Comparison of ENCODE assay signal across 24 mouse cellular contexts in genomic region chr19:18659349-18659748, GRCm38 (mm10). TPM values are rescaled to one million over a fixed set of nuclear protein-coding genes. Genes with fewer than 3 reads are reported as not detected.
DNase-seq lines count a peak whose midpoint lies in the region; ATAC-seq and TF ChIP-seq lines count a peak whose summit lies in the region.
"Had no signal": no experiment of that assay in that cellular context is flagged by ENCODE, and none has a peak within 500 bp of the region (broad histone marks: within the 10 kb centered on the region; RNA-seq: fewer than 3 reads in every experiment).

No protein-coding gene starts in this region.

- no CpG with 5 or more reads among the region's 1 CpGs for WGBS in liver, embryonic 11.5 days
- 33% methylated on average over 1 of the region's 1 CpGs for WGBS in liver, embryonic 13.5 days (ENCODE audit: insufficient replicate concordance)
- WGBS in liver, embryonic 16.5 days (ENCODE audit: insufficient replicate concordance), result 20% methylated on average over 1 of the region's 1 CpGs
- 60% methylated on average over 1 of the region's 1 CpGs for WGBS in hindbrain, postnatal 0 days
- WGBS in kidney, adult 2 months, result 60% methylated on average over 1 of the region's 1 CpGs

- TF ChIP-seq POLR2A in kidney, adult 2 months (IDR thresholded peaks at IDR 0.05; ENCODE audit: low read depth, low read length), result no peak

- H3K4me2 ChIP-seq in liver, embryonic 11.5 days, result no peak overlapping the region
- H3K4me2 ChIP-seq in liver, embryonic 13.5 days, result no peak overlapping the region
- H3K4me2 ChIP-seq in liver, embryonic 16.5 days (ENCODE audit: low read depth, low read length), result no peak overlapping the region
- no peak overlapping the region for H3K4me2 ChIP-seq in hindbrain, postnatal 0 days (ENCODE audit: low read depth, low read length)
- H3K4me2 ChIP-seq: embryonic facial prominence, embryonic 13.5 days; forebrain, embryonic 12.5 days; forebrain, embryonic 15.5 days; heart, embryonic 11.5 days; hindbrain, embryonic 12.5 days had no signal

- no peaks in the 10 kb centered on the region for H3K36me3 ChIP-seq in liver, embryonic 11.5 days (ENCODE audit: control insufficient read depth, insufficient read depth, low read length)
- no peaks in the 10 kb centered on the region for H3K36me3 ChIP-seq in liver, embryonic 13.5 days
- H3K36me3 ChIP-seq in liver, embryonic 16.5 days (ENCODE audit: control insufficient read depth, insufficient read depth), result no peaks in the 10 kb centered on the region
- no peaks in the 10 kb centered on the region for H3K36me3 ChIP-seq in hindbrain, postnatal 0 days (ENCODE audit: insufficient read depth, low read length)
- H3K36me3 ChIP-seq in kidney, adult 2 months (ENCODE audit: control insufficient read depth, insufficient read depth, low read length), result no peaks in the 10 kb centered on the region
- H3K36me3 ChIP-seq: embryonic facial prominence, embryonic 10.5 days; embryonic facial prominence, embryonic 13.5 days; forebrain, embryonic 12.5 days; forebrain, embryonic 15.5 days; hindbrain, embryonic 12.5 days had no signal

- no peaks in the 10 kb centered on the region for H3K27me3 ChIP-seq in liver, embryonic 11.5 days (replicated peaks; ENCODE audit: control insufficient read depth, insufficient read depth, low read length)
- no peaks in the 10 kb centered on the region for H3K27me3 ChIP-seq in liver, embryonic 13.5 days
- H3K27me3 ChIP-seq in liver, embryonic 16.5 days (ENCODE audit: control insufficient read depth, insufficient read depth, low read depth, low read length), result no peaks in the 10 kb centered on the region
- H3K27me3 ChIP-seq in hindbrain, postnatal 0 days (ENCODE audit: insufficient read depth, low read length), result no peaks in the 10 kb centered on the region
- H3K27me3 ChIP-seq in kidney, adult 2 months (replicated peaks; ENCODE audit: control insufficient read depth, insufficient read depth, low read length), result no peaks in the 10 kb centered on the region
- H3K27me3 ChIP-seq: embryonic facial prominence, embryonic 13.5 days; forebrain, embryonic 12.5 days; forebrain, embryonic 15.5 days; hindbrain, embryonic 12.5 days had no signal

- TF ChIP-seq CTCF in hindbrain, postnatal 0 days (IDR thresholded peaks at IDR 0.05; ENCODE audit: low read depth), result no peak
- no peak for TF ChIP-seq CTCF in kidney, adult 2 months (conservative IDR thresholded peaks at IDR 0.05; ENCODE audit: insufficient read depth, insufficient read length, low read depth, low read length)

- no peak for DNase-seq in liver, embryonic 11.5 days (ENCODE audit: low spot score)
- no peak for DNase-seq in liver, embryonic 13.5 days
- no peak for DNase-seq in hindbrain, postnatal 0 days (ENCODE audit: low spot score)
- DNase-seq in kidney, adult 2 months, result no peak
- DNase-seq in spleen, adult 12 weeks (ENCODE audit: low spot score), result no peak
- DNase-seq: adrenal gland, adult 2 months; adrenal gland, postnatal 14 days; cerebellum, adult 11 months; cerebellum, adult 2 months; cerebellum, postnatal 10 days; cerebellum, postnatal 36 days; embryo, embryonic 11 days; gastrocnemius, postnatal 10 days; heart, adult 11 months had no signal

- H3K9me3 ChIP-seq in liver, embryonic 11.5 days (ENCODE audit: control insufficient read depth, low read length), result no peaks in the 10 kb centered on the region
- H3K9me3 ChIP-seq in liver, embryonic 13.5 days (replicated peaks), result no peaks in the 10 kb centered on the region
- no peaks in the 10 kb centered on the region for H3K9me3 ChIP-seq in liver, embryonic 16.5 days (replicated peaks; ENCODE audit: control insufficient read depth, low read length)
- no peaks in the 10 kb centered on the region for H3K9me3 ChIP-seq in hindbrain, postnatal 0 days (ENCODE audit: low read length)
- H3K9me3 ChIP-seq: embryonic facial prominence, embryonic 10.5 days; embryonic facial prominence, embryonic 13.5 days; forebrain, embryonic 12.5 days; forebrain, embryonic 15.5 days; hindbrain, embryonic 12.5 days had no signal

- H3K27ac ChIP-seq in liver, embryonic 11.5 days (ENCODE audit: low read depth, low read length), result no peak overlapping the region
- no peak overlapping the region for H3K27ac ChIP-seq in liver, embryonic 13.5 days
- H3K27ac ChIP-seq in liver, embryonic 16.5 days (ENCODE audit: low read length), result no peak overlapping the region
- no peak overlapping the region for H3K27ac ChIP-seq in hindbrain, postnatal 0 days
- H3K27ac ChIP-seq in kidney, adult 2 months (ENCODE audit: insufficient read depth, low read depth, low read length), result no peak overlapping the region
- H3K27ac ChIP-seq: embryonic facial prominence, embryonic 10.5 days; embryonic facial prominence, embryonic 13.5 days; forebrain, embryonic 12.5 days; forebrain, embryonic 15.5 days; hindbrain, embryonic 12.5 days had no signal

- H3K4me3 ChIP-seq in liver, embryonic 11.5 days (ENCODE audit: low read depth, low read length), result no peak overlapping the region
- no peak overlapping the region for H3K4me3 ChIP-seq in liver, embryonic 13.5 days (replicated peaks)
- no peak overlapping the region for H3K4me3 ChIP-seq in liver, embryonic 16.5 days (ENCODE audit: low read depth, low read length)
- H3K4me3 ChIP-seq in hindbrain, postnatal 0 days (ENCODE audit: low read length), result no peak overlapping the region
- no peak overlapping the region for H3K4me3 ChIP-seq in kidney, adult 2 months (ENCODE audit: insufficient read depth, low read depth, low read length)
- H3K4me3 ChIP-seq: embryonic facial prominence, embryonic 10.5 days; embryonic facial prominence, embryonic 13.5 days; erythroblast, embryonic 14.5 days; forebrain, embryonic 12.5 days; forebrain, embryonic 15.5 days; hindbrain, embryonic 12.5 days had no signal

- peaks cover 7% of the 10 kb centered on the region for H3K4me1 ChIP-seq in liver, embryonic 11.5 days (replicated peaks; ENCODE audit: control insufficient read depth, insufficient read depth, low read length)
- peaks cover 27% of the 10 kb centered on the region for H3K4me1 ChIP-seq in liver, embryonic 13.5 days (replicated peaks)
- H3K4me1 ChIP-seq in liver, embryonic 16.5 days (ENCODE audit: control insufficient read depth, low read depth, low read length), result peaks cover 2% of the 10 kb centered on the region; the same call in 1 of the 2 replicates
- no peaks in the 10 kb centered on the region for H3K4me1 ChIP-seq in hindbrain, postnatal 0 days (ENCODE audit: insufficient read depth, low read length)
- H3K4me1 ChIP-seq in kidney, adult 2 months (ENCODE audit: control insufficient read depth, insufficient read depth, low read length), result 0 out of 2 replicates have a peak, but pooled peaks cover 2% of the 10 kb centered on the region
- H3K4me1 ChIP-seq: embryonic facial prominence, embryonic 10.5 days; embryonic facial prominence, embryonic 13.5 days; forebrain, embryonic 12.5 days; forebrain, embryonic 15.5 days; hindbrain, embryonic 12.5 days had no signal

- no peak overlapping the region for H3K9ac ChIP-seq in liver, embryonic 11.5 days (ENCODE audit: low read depth, low read length)
- H3K9ac ChIP-seq in liver, embryonic 13.5 days, result peak overlapping the region; percentile 1; the same call in 1 of the 2 replicates
- H3K9ac ChIP-seq in liver, embryonic 16.5 days (ENCODE audit: low read depth, low read length), result no peak overlapping the region
- H3K9ac ChIP-seq in hindbrain, postnatal 0 days (replicated peaks; ENCODE audit: low read length), result no peak overlapping the region
- H3K9ac ChIP-seq: embryonic facial prominence, embryonic 13.5 days; forebrain, embryonic 12.5 days; forebrain, embryonic 15.5 days; hindbrain, embryonic 12.5 days had no signal

- ATAC-seq in liver, embryonic 11.5 days (replicated peaks; ENCODE audit: low FRiP score), result peak; percentile 73
- ATAC-seq in liver, embryonic 13.5 days (ENCODE audit: low read depth), result peak; percentile 82
- ATAC-seq in liver, embryonic 16.5 days (ENCODE audit: low read depth), result peak; percentile 56; the same call in 1 of the 2 replicates
- ATAC-seq in hindbrain, postnatal 0 days, result no peak
- ATAC-seq: CD4-positive, CD25-positive, alpha-beta regulatory T cell, adult 4 months; forebrain, embryonic 15.5 days; hindbrain, embryonic 16.5 days had no signal

RNA-seq across cellular contexts. Expression of gene Carnmt1, which starts 11.2 kb away (rescaled TPM):
- polyA plus RNA-seq in liver, embryonic 11.5 days (2014; fragmentation: Nextera tagmentation; extraction: Ambion mirVana), result 44.7 and 45.1 TPM in 2 replicates
- polyA plus RNA-seq in liver, embryonic 13.5 days (2015; fragmentation: Nextera tagmentation; extraction: Ambion mirVana), result 24.7 and 25.6 TPM in 2 replicates
- 12.0 and 12.6 TPM in 2 replicates for polyA plus RNA-seq in liver, embryonic 16.5 days (2015; fragmentation: Nextera tagmentation; extraction: Ambion mirVana)
- 17.9 and 19.2 TPM in 2 replicates for total RNA-seq in hindbrain, postnatal 0 days (2014; rRNA removed)
- polyA plus RNA-seq in hindbrain, postnatal 0 days (2015; fragmentation: Nextera tagmentation; extraction: Ambion mirVana), result 22.1 and 23.1 TPM in 2 replicates
- polyA plus RNA-seq in kidney, adult 2 months (2012; rRNA removed), result 5.9 and 6.3 TPM in 2 replicates

RNA-seq across cellular contexts. Expression of gene Nmrk1, which starts 27.6 kb away (rescaled TPM):
- polyA plus RNA-seq in liver, embryonic 11.5 days (2014; fragmentation: Nextera tagmentation; extraction: Ambion mirVana), result 12.4 and 12.5 TPM in 2 replicates
- 6.8 TPM in 2 replicates for polyA plus RNA-seq in liver, embryonic 13.5 days (2015; fragmentation: Nextera tagmentation; extraction: Ambion mirVana)
- polyA plus RNA-seq in liver, embryonic 16.5 days (2015; fragmentation: Nextera tagmentation; extraction: Ambion mirVana), result 5.6 and 6.1 TPM in 2 replicates
- 5.3 and 10.6 TPM in 2 replicates for total RNA-seq in hindbrain, postnatal 0 days (2014; rRNA removed)
- polyA plus RNA-seq in hindbrain, postnatal 0 days (2015; fragmentation: Nextera tagmentation; extraction: Ambion mirVana), result 9.2 and 10.9 TPM in 2 replicates
- polyA plus RNA-seq in kidney, adult 2 months (2012; rRNA removed), result 77.1 and 78.6 TPM in 2 replicates
- polyA plus RNA-seq: erythroblast, embryonic 14.5 days had no signal

RNA-seq across cellular contexts. Expression of gene Ostf1, which starts 27.7 kb away (rescaled TPM):
- polyA plus RNA-seq in liver, embryonic 11.5 days (2014; fragmentation: Nextera tagmentation; extraction: Ambion mirVana), result 86.8 and 92.2 TPM in 2 replicates
- 63.7 and 64.5 TPM in 2 replicates for polyA plus RNA-seq in liver, embryonic 13.5 days (2015; fragmentation: Nextera tagmentation; extraction: Ambion mirVana)
- 58.2 and 60.6 TPM in 2 replicates for polyA plus RNA-seq in liver, embryonic 16.5 days (2015; fragmentation: Nextera tagmentation; extraction: Ambion mirVana)
- 42.4 and 46.0 TPM in 2 replicates for total RNA-seq in hindbrain, postnatal 0 days (2014; rRNA removed)
- 67.9 and 78.0 TPM in 2 replicates for polyA plus RNA-seq in hindbrain, postnatal 0 days (2015; fragmentation: Nextera tagmentation; extraction: Ambion mirVana)
- polyA plus RNA-seq in kidney, adult 2 months (2012; rRNA removed), result 66.0 and 80.0 TPM in 2 replicates

RNA-seq across cellular contexts. Expression of gene D030056L22Rik, which starts 53.6 kb away (rescaled TPM):
- 53.3 and 56.5 TPM in 2 replicates for polyA plus RNA-seq in liver, embryonic 11.5 days (2014; fragmentation: Nextera tagmentation; extraction: Ambion mirVana)
- 36.8 and 41.7 TPM in 2 replicates for polyA plus RNA-seq in liver, embryonic 13.5 days (2015; fragmentation: Nextera tagmentation; extraction: Ambion mirVana)
- polyA plus RNA-seq in liver, embryonic 16.5 days (2015; fragmentation: Nextera tagmentation; extraction: Ambion mirVana), result 24.2 and 26.6 TPM in 2 replicates
- total RNA-seq in hindbrain, postnatal 0 days (2014; rRNA removed), result 49.0 and 57.9 TPM in 2 replicates
- 40.2 and 40.8 TPM in 2 replicates for polyA plus RNA-seq in hindbrain, postnatal 0 days (2015; fragmentation: Nextera tagmentation; extraction: Ambion mirVana)
- 6.2 and 6.5 TPM in 2 replicates for polyA plus RNA-seq in kidney, adult 2 months (2012; rRNA removed)
